Mouse (Mus musculus) intestine, embryonic 16.5 days (tissue): ENCODE data around the gene Rpl13a. TPM values are rescaled to one million over a fixed set of nuclear protein-coding genes. Genes with fewer than 3 reads are reported as not detected.

ENCODE experiments used
- ATAC-seq: fragments of 200-750 bp; cut with Nextera tagmentation; 2 replicates; pipeline ENCODE4 v1.8.0; 2017; ENCODE audit warnings: moderate TSS enrichment, moderate library complexity
- H3K27ac ChIP-seq: fragments of 300-500 bp; sonication (generic); 2 replicates; pipeline ENCODE4 v1.5.1; 2014; ENCODE audit warnings: mild to moderate bottlenecking, low read length
- H3K27me3 ChIP-seq: fragments of 300-500 bp; sonication (generic); replicated peaks from 2 replicates; pipeline ENCODE4 v1.6.1; 2014; ENCODE audit warnings: low read length, control low read depth, mixed read lengths; ENCODE audit not compliant: control insufficient read depth, insufficient read depth
- H3K36me3 ChIP-seq: fragments of 300-500 bp; sonication (generic); 2 replicates; pipeline ENCODE4 v1.6.1; 2014; ENCODE audit warnings: low read length, control low read depth; ENCODE audit not compliant: control insufficient read depth, insufficient read depth
- H3K4me1 ChIP-seq: fragments of 300-500 bp; sonication (generic); 2 replicates; pipeline ENCODE4 v1.6.1; 2014; ENCODE audit warnings: low read length, control low read depth, mixed read lengths; ENCODE audit not compliant: control insufficient read depth, insufficient read depth
- H3K4me2 ChIP-seq: fragments of 300-500 bp; sonication (generic); 2 replicates; pipeline ENCODE4 v1.6.1; 2014; ENCODE audit warnings: low read depth, low read length, control low read depth
- H3K4me3 ChIP-seq: fragments of 300-500 bp; sonication (generic); 2 replicates; pipeline ENCODE4 v1.5.1; 2014; ENCODE audit warnings: mild to moderate bottlenecking, low read length
- H3K9ac ChIP-seq: fragments of 300-500 bp; sonication (generic); 2 replicates; pipeline ENCODE4 v1.6.1; 2014; ENCODE audit warnings: low read depth, low read length
- H3K9me3 ChIP-seq: fragments of 300-500 bp; sonication (generic); 2 replicates; pipeline ENCODE4 v1.6.1; 2016; ENCODE audit warnings: low read length, control low read depth; ENCODE audit not compliant: control insufficient read depth
- WGBS: fragments of 180-500 bp; shearing (Covaris S2); extraction: QIAGEN DNeasy Blood & Tissue Kit; methylation state at CpG from one replicate; pipeline ENCODE4 v1.1.7; 2014; 5-methylcytosine and 5-hydroxymethylcytosine counted together
- microRNA counts: library from miRNA; unstranded; fragments of <30 nt; microRNA quantifications from one replicate; lab custom pipeline; 2016
- microRNA-seq: library from miRNA; unstranded; fragments of <30 nt; microRNA quantifications from one replicate; pipeline ENCODE4, GENCODE M21; 2016
- polyA plus RNA-seq: library from polyadenylated mRNA; unstranded; fragments of >200 nt; fragmentation: Nextera tagmentation; extraction: Ambion mirVana; gene quantifications from 2 replicates; pipeline ENCODE4 v1.2.1, GENCODE M21; 2015

The Rpl13a gene
- polyA plus RNA-seq, 1 experiment from 2014 or later, result 1,311 TPM

GRCm38 (mm10) chr7:45081016-45081415, 47.5 kb downstream of the Rpl13a start:
- no peaks in the 10 kb centered on the region for H3K9me3 ChIP-seq
- peaks cover 9% of the 10 kb centered on the region; the same call in 1 of the 2 replicates for H3K36me3 ChIP-seq
- no peak overlapping the region for H3K4me3 ChIP-seq
- no peak for ATAC-seq
- peaks cover 9% of the 10 kb centered on the region for H3K4me1 ChIP-seq
- H3K4me2 ChIP-seq, result no peak overlapping the region
- H3K9ac ChIP-seq, result no peak overlapping the region; the same call in 1 of the 2 replicates
- 63% methylated on average over 5 of the region's 5 CpGs for WGBS
- no peaks in the 10 kb centered on the region for H3K27me3 ChIP-seq
- H3K27ac ChIP-seq, result no peak overlapping the region

- H3K27ac ChIP-seq, result no peak overlapping the region
- H3K36me3 ChIP-seq, result peaks cover 10% of the 10 kb centered on the region
- ATAC-seq, result peak; percentile 48
Measured at GRCm38 (mm10) chr7:45079856-45080255, 48.7 kb downstream of the Rpl13a start.

GRCm38 (mm10) chr7:45078513-45078912, 50.0 kb downstream of the Rpl13a start:
- no peak overlapping the region for H3K4me3 ChIP-seq
- H3K4me1 ChIP-seq, result peaks cover 9% of the 10 kb centered on the region
- no peak overlapping the region for H3K4me2 ChIP-seq
- peaks cover 13% of the 10 kb centered on the region for H3K36me3 ChIP-seq
- H3K9ac ChIP-seq, result no peak overlapping the region
- H3K27me3 ChIP-seq, result no peaks in the 10 kb centered on the region
- no peaks in the 10 kb centered on the region for H3K9me3 ChIP-seq
- peak; percentile 18 for ATAC-seq
- 29% methylated on average over 9 of the region's 9 CpGs for WGBS
- H3K27ac ChIP-seq, result no peak overlapping the region

More at GRCm38 (mm10) chr7:45079856-45080255, 48.7 kb downstream of the Rpl13a start:
- H3K4me2 ChIP-seq, result no peak overlapping the region
- peaks cover 9% of the 10 kb centered on the region for H3K4me1 ChIP-seq
- no peaks in the 10 kb centered on the region for H3K27me3 ChIP-seq
- no peak overlapping the region for H3K9ac ChIP-seq
- H3K9me3 ChIP-seq, result no peaks in the 10 kb centered on the region
- WGBS, result 1% methylated on average over 10 of the region's 10 CpGs
- no peak overlapping the region for H3K4me3 ChIP-seq

- no peaks in the 10 kb centered on the region for H3K9me3 ChIP-seq
- ATAC-seq, result no peak
- peaks cover 11% of the 10 kb centered on the region for H3K36me3 ChIP-seq
- WGBS, result 97% methylated on average over 2 of the region's 2 CpGs
- H3K27ac ChIP-seq, result no peak overlapping the region
- no peak overlapping the region for H3K9ac ChIP-seq
- no peaks in the 10 kb centered on the region for H3K27me3 ChIP-seq
- no peak overlapping the region for H3K4me2 ChIP-seq
- H3K4me3 ChIP-seq, result no peak overlapping the region
- peaks cover 5% of the 10 kb centered on the region for H3K4me1 ChIP-seq
Measured at GRCm38 (mm10) chr7:45077829-45078228, 50.7 kb downstream of the Rpl13a start.

- Histone ChIP-seq H3K4me3 (no peak overlapping the region), H3K9ac (no peak overlapping the region), H3K4me2 (no peak overlapping the region), H3K36me3 (peaks cover 9% of the 10 kb centered on the region), H3K9me3 (no peaks in the 10 kb centered on the region), H3K27me3 (no peaks in the 10 kb centered on the region), H3K4me1 (no peaks in the 10 kb centered on the region; the same call in 1 of the 2 replicates), H3K27ac (no peak overlapping the region)
- ATAC-seq, result no peak
- 90% methylated on average over 14 of the region's 14 CpGs for WGBS
Measured at GRCm38 (mm10) chr7:45077322-45077721, 51.2 kb downstream of the Rpl13a start.

GRCm38 (mm10) chr7:45076501-45076900, 52.1 kb downstream of the Rpl13a start:
- H3K4me3 ChIP-seq, result no peak overlapping the region
- peaks cover 9% of the 10 kb centered on the region for H3K36me3 ChIP-seq
- H3K4me1 ChIP-seq, result no peaks in the 10 kb centered on the region
- H3K27me3 ChIP-seq, result no peaks in the 10 kb centered on the region
- no peaks in the 10 kb centered on the region for H3K9me3 ChIP-seq
- no peak overlapping the region for H3K9ac ChIP-seq
- no peak overlapping the region for H3K4me2 ChIP-seq
- WGBS, result 88% methylated on average over 30 of the region's 30 CpGs
- no peak for ATAC-seq
- no peak overlapping the region for H3K27ac ChIP-seq

MicroRNAs encoded within 50 kb of the gene (microRNA counts, 519-probe panel; counts per million panel counts)
- 2,320 counts per million, percentile 55 among the panel's probes with 10 or more counts for microRNA mmu-miR-150 (lab: Ali Mortazavi, UCI)

Small RNA genes within 50 kb of the gene (microRNA-seq; reads per million reads assigned to microRNA genes)
- gene Mir150 (32.1 reads per million, percentile 35 among the genes with 10 or more reads in this experiment), gene Mir5121 (14.1 reads per million, percentile 26 among the genes with 10 or more reads in this experiment), gene Mir7055 (not detected)

Other genes with a start within 250 kb of the Rpl13a start
- 86.6 and 98.5 TPM in 2 replicates for gene Med25, start 236.0 kb downstream of the Rpl13a start, polyA plus RNA-seq
- 18.2 and 19.4 TPM in 2 replicates for gene Fuz, start 232.7 kb downstream of the Rpl13a start, polyA plus RNA-seq
- gene Ap2a1, start 199.3 kb downstream of the Rpl13a start, polyA plus RNA-seq, result 56.8 and 61.2 TPM in 2 replicates
- 0.28 TPM in 1 of 2 replicates, not detected in the other for gene Tsks, start 185.6 kb downstream of the Rpl13a start, polyA plus RNA-seq
- 14.0 and 14.2 TPM in 2 replicates for gene Cpt1c, start 153.9 kb downstream of the Rpl13a start, polyA plus RNA-seq
- gene Prmt1, start 142.2 kb downstream of the Rpl13a start, polyA plus RNA-seq, result 363 and 439 TPM in 2 replicates
- gene Irf3, start 131.1 kb downstream of the Rpl13a start, polyA plus RNA-seq, result 96.1 and 115 TPM in 2 replicates
- gene Bcl2l12, start 130.0 kb downstream of the Rpl13a start, polyA plus RNA-seq, result 33.0 and 36.9 TPM in 2 replicates
- 20.1 and 23.2 TPM in 2 replicates for gene Scaf1, start 112.4 kb downstream of the Rpl13a start, polyA plus RNA-seq
- gene Rras, start 110.8 kb downstream of the Rpl13a start, polyA plus RNA-seq, result 61.4 and 62.6 TPM in 2 replicates
- gene Prr12, start 75.9 kb downstream of the Rpl13a start, polyA plus RNA-seq, result 6.3 and 6.4 TPM in 2 replicates
- gene Nosip, start 66.3 kb downstream of the Rpl13a start, polyA plus RNA-seq, result 54.0 and 56.0 TPM in 2 replicates
- 38.3 and 40.4 TPM in 2 replicates for gene Prrg2, start 66.1 kb downstream of the Rpl13a start, polyA plus RNA-seq
- 237 and 260 TPM in 2 replicates for gene Rcn3, start 36.5 kb downstream of the Rpl13a start, polyA plus RNA-seq
- gene Fcgrt, start 24.9 kb downstream of the Rpl13a start, polyA plus RNA-seq, result 334 and 458 TPM in 2 replicates
- gene Rps11, start 4.3 kb downstream of the Rpl13a start, polyA plus RNA-seq, result 1,613 and 1,701 TPM in 2 replicates
- gene Gm45713, start 7.5 kb upstream of the Rpl13a start, polyA plus RNA-seq, result 0.20 TPM in 1 of 2 replicates, not detected in the other
- gene Flt3l, start 7.7 kb upstream of the Rpl13a start, polyA plus RNA-seq, result 2.2 and 2.5 TPM in 2 replicates
- gene Pih1d1, start 25.5 kb upstream of the Rpl13a start, polyA plus RNA-seq, result 90.9 and 96.5 TPM in 2 replicates
- 106 and 110 TPM in 2 replicates for gene Aldh16a1, start 25.8 kb upstream of the Rpl13a start, polyA plus RNA-seq
- 0.13 TPM in 1 of 2 replicates, not detected in the other for gene Slc17a7, start 35.2 kb upstream of the Rpl13a start, polyA plus RNA-seq
- not detected in 2 replicates for gene Gfy, start 50.8 kb upstream of the Rpl13a start, polyA plus RNA-seq
- gene Pth2, start 52.2 kb upstream of the Rpl13a start, polyA plus RNA-seq, result not detected in 2 replicates
- gene Ccdc155, start 76.1 kb upstream of the Rpl13a start, polyA plus RNA-seq, result 0.44 and 0.62 TPM in 2 replicates
- gene Dkkl1, start 83.4 kb upstream of the Rpl13a start, polyA plus RNA-seq, result 0.86 and 1.3 TPM in 2 replicates
- gene Tead2, start 87.0 kb upstream of the Rpl13a start, polyA plus RNA-seq, result 69.6 and 82.1 TPM in 2 replicates
- 4.2 and 5.0 TPM in 2 replicates for gene Cd37, start 110.4 kb upstream of the Rpl13a start, polyA plus RNA-seq
- not detected in 2 replicates for gene Slc6a16, start 112.3 kb upstream of the Rpl13a start, polyA plus RNA-seq
- not detected in 2 replicates for gene Slc6a21, start 148.8 kb upstream of the Rpl13a start, polyA plus RNA-seq
- gene Trpm4, start 205.0 kb upstream of the Rpl13a start, polyA plus RNA-seq, result 33.4 and 36.3 TPM in 2 replicates
- 0.86 and 1.4 TPM in 2 replicates for gene Hrc, start 206.5 kb upstream of the Rpl13a start, polyA plus RNA-seq
- gene Ppfia3, start 238.3 kb upstream of the Rpl13a start, polyA plus RNA-seq, result 10.3 and 12.0 TPM in 2 replicates
- 1.2 and 2.7 TPM in 2 replicates for gene Lin7b, start 241.8 kb upstream of the Rpl13a start, polyA plus RNA-seq